Mouse (Mus musculus) forebrain, embryonic 11.5 days (tissue): Measurements from ENCODE around the gene Mertk. TPM values are rescaled to one million over a fixed set of nuclear protein-coding genes. Genes with fewer than 3 reads are reported as not detected.

Experiments used
- polyA plus RNA-seq: library from polyadenylated mRNA; unstranded; fragments of >200 nt; fragmentation: Nextera tagmentation; extraction: Ambion mirVana; gene quantifications from 2 replicates; pipeline ENCODE4 v1.2.1, GENCODE M21; 2014

Gene Mertk
- polyA plus RNA-seq, 1 experiment from 2014 or later = 4.4 TPM

Other genes starting within 250 kb of the Mertk start
- not detected in 2 replicates for gene Spdye4c, start 107.7 kb upstream of the Mertk start, polyA plus RNA-seq
- gene Anapc1, start 11.6 kb upstream of the Mertk start, polyA plus RNA-seq = 104 and 120 TPM in 2 replicates
- gene Tmem87b, start 119.2 kb downstream of the Mertk start, polyA plus RNA-seq = 21.9 and 24.2 TPM in 2 replicates
- gene Fbln7, start 164.0 kb downstream of the Mertk start, polyA plus RNA-seq = 2.2 and 2.9 TPM in 2 replicates
- 10.4 and 10.8 TPM in 2 replicates for gene Zc3h8, start 245.1 kb downstream of the Mertk start, polyA plus RNA-seq